Mouse (Mus musculus): ENCODE measurements around the gene Ms4a10.

Gene Ms4a10

DNA sequence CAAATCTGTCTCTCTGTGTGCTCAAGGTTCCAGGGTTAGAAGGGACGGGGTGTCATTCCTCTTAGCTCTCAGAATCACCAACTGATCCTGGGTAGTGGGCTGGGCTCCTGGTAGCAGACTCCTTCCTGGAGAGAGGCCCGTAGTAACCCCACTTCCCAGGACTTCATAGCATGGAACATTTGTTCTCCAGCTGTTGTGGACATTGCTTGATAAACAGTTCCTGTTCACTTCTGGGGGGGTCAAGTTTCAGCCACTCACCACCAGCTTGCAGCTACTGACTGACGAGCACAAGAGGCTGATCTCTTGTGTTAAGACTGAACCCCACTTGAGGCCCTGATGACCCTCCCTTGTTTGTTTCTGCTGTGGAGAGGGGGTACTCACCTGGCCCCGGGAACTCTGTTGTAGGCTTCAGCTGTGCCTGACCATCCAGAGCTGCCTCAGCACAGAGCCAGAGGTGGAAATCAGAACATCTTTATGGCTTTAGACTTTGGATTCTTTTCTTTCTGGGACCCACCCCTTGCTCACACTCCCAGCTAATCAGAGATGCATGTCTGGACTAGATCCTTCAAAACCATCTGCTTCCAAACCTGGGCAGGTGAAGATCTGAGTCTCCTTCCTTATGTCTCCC, at the start of gene Ms4a10:
TSS of gene Ms4a10 (minus strand) at position 433 of the 628 bp plus-strand sequence.
- DNase-seq: no peak

DNA sequence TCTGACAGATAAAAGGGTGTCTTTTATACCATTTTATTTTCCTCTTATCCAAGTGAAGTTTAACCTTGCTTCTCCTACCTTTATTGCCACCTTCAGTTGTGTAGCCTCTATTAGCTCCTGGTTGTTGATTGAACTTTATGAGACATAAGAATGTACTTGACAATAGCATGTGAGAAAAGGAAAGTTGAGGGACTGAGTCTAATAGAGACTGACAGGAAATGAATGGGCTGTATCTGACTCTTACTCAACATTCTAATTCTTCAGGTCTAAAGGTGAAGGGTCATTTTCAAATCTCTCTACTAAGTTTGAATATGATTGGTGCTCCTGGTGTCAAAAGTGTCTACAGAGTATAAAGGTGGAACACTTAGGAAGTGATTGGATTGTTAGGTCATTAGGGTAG, 47.9 kb upstream of the Ms4a10 start:
- DNase-seq: no peak

DNA sequence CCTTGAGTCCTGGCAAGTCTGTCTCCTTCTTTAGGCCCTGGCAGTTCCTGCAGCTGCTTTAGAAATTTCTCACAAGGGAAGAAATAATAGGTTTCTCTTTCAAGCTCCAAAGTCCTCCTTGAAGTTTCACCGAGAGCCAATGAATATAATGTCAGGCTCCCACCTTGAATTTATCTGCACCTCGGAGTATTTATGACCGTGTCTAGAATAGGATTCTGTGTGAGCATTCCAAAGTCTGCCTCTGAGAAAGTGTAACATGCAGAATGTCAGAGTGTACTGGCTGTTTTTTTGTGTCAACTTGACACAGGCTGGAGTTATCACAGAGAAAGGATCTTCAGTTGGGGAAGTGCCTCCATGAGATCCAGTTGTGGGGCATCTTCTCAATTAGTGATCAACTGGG, 43.4 kb upstream of the Ms4a10 start, which contains the start of gene Ms4a18:
TSS of gene Ms4a18 (minus strand) at position 141 of the 400 bp plus-strand sequence.
- DNase-seq: no peak

GRCm38 (mm10) chr19:11017251-11017650, 42.8 kb upstream of the Ms4a10 start:
- no peak for DNase-seq

- no peak for DNase-seq
Measured at GRCm38 (mm10) chr19:11015998-11016397, 41.5 kb upstream of the Ms4a10 start.

DNA sequence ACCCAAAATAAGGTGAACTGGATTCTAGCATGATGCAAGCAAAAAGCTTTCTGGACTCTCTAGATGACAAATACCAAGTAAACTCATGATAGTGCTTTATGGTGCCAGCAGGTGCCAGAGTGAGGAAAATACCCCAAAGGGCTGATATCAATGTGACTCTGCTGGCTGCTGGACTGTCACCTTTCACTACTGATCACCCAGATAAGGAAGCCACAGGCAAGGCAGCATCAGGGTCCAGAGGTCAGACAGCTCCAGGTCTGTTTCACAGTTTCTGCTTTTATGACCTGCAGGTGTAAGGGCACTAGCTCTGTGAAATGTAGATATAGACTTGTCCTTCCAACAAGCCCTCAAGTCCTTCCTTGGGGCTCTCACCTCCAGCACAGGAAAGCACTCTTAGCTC, 41.0 kb upstream of the Ms4a10 start:
- DNase-seq: no peak

DNA sequence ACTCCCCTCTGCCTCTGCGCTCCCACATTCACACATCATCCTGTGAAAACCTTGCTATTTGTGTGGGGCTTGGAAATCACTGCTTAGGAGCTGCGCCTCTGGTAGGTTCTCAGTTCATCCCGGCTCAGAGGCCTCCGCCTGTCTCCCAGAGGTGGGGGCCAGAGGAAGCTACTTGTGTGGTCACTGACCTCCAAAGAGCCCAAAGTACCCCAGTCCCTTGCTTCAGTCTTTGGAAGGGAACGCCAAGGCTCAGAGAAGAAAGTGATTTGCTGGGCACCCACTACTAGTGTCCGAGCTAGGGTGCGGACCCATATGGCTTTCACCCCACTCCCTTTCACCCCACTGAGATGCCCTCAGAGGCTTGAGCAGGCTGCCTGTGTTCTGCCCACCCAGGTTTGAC, 18.7 kb upstream of the Ms4a10 start, which contains the start of gene Ms4a15:
TSS of gene Ms4a15 (minus strand) at position 101 of the 400 bp plus-strand sequence.
- no peak for DNase-seq

GRCm38 (mm10) chr19:10991911-10992310, 17.4 kb upstream of the Ms4a10 start:
- DNase-seq: no peak

DNA sequence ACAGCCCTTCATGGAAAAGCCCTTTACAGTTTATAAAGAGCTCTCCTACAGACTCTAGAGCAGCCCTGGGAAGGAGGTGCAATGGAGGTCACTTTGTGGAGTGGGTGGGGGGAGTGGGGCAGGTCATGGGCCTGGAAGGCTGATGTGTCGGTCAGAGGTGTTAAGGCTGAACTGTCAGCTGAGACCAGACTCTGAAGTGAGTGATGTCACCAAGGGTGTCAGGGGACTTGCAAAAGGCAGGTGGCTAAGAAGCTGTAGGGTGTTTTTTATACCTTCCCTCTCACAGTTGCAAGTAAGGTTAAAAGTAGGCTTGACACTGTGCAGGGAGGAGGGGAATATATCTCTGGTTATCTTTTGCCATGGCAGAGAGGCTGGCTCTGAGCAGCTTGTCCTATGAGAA, 16.3 kb upstream of the Ms4a10 start:
- DNase-seq: no peak

GRCm38 (mm10) chr19:10988563-10988962, 14.1 kb upstream of the Ms4a10 start:
- DNase-seq: no peak

- DNase-seq: no peak
Measured at GRCm38 (mm10) chr19:10985889-10986288, 11.4 kb upstream of the Ms4a10 start.

DNA sequence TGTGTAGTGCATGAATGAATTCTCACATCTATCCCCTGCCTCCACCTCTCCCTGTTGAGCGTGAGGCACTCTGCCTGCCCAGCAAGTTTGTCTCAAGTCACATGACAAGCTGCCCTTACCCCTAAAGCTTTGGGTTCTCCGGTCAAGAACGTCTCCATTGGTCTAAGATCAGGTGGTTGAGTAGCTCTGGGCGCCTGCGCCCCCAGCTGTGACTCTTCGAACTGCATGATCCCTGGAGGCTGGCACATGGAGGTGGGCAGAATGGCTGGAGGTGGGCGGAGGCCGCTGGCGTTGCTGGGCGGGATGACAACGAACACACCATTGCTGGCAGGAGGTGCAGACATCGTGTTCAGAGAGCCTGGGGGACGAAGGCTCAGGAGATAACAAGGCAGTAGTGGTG, 10.1 kb upstream of the Ms4a10 start:
- no peak for DNase-seq

- peak; percentile 40 for DNase-seq
Measured at GRCm38 (mm10) chr19:10983146-10983545, 8.7 kb upstream of the Ms4a10 start.

GRCm38 (mm10) chr19:10980210-10980609, 5.7 kb upstream of the Ms4a10 start:
- no peak for DNase-seq

DNA sequence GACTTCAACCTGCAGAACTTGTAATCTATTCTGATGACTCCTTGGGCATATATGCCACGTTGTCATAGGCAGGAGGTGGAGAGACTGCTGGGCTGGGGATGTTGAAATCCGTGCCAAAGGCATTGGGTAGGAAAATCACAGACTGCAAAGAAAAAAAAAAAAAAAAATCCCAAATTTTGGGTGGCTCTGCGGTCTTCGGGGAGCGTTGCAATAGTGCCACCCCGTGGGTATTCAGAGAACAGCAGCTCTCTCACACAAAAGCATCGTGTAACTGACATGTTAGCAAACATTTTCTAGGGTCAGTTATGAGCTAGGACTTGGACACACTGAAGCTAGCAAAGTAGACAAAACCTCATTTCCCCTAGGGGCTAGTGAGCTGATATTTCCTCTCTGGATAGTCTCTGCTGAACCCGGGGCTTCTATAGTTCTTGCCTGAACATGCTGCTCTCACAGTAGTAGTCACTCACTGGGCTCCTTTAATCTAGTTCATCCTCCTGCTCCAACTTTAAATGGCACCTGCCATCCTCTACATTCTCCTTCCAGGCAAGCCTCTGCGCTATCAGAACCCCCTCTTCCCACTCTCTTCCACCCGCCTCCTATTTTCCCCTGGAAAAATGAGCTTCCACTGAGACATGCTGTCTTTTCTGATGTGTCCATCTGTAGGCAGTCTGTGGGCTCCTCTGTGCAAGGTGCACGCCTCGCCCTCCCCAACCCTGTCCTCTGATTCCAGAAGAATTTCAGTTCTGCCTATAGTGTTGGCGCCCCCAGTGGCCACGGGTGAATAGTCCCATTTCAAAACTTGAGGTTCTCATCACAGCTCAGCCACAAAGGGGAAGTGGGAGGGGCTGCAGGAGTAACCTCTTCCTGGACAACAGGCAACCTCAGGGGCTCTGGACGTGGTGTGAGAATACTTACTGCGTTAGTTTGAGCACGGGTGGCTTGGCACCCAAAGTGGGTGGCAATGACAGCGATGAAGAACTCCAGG, 5.0 kb upstream of the Ms4a10 start:
- DNase-seq: peak; percentile 70

- DNase-seq: no peak
Measured at GRCm38 (mm10) chr19:10976318-10976717, 1.8 kb upstream of the Ms4a10 start.

DNA sequence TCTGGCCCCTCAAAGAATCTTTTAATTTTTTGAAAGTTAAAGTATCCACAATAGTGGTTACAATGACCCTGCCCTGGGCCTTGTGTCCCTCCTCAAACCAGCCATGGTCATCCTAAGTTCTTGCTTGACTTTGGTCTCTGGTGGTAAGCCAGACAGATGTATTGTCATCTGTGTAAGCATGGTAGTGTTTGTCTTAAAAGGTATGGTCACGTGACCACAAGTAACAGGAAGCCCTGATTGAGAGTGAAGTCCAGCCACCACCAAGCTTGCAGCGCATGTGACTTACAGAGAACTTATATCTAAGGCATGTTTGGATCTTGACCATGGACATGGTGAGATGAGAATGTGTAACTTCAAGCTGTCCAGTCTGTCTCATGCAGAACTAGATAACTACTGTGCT, 717 bp upstream of the Ms4a10 start:
- DNase-seq: no peak

DNA sequence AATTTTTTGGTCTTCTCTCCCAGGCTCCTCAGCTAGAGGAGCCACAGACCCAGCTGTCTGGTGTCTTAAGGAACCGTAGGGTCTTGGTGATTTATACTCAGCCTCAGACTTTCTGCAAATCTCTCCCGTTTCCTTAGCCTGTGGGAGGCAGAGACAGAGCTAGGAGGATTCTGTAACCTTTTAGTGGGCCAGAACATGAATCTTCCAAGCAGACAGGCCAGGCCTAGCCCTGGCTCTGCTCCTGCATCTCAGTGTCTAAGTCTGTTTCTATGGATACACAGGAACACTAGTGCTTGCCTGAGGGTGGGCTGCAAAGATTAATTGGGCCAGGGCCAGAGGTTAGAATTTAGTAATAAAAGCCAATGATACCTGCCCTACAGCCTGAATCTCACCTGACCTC, 1.3 kb downstream of the Ms4a10 start:
- no peak for DNase-seq

DNA sequence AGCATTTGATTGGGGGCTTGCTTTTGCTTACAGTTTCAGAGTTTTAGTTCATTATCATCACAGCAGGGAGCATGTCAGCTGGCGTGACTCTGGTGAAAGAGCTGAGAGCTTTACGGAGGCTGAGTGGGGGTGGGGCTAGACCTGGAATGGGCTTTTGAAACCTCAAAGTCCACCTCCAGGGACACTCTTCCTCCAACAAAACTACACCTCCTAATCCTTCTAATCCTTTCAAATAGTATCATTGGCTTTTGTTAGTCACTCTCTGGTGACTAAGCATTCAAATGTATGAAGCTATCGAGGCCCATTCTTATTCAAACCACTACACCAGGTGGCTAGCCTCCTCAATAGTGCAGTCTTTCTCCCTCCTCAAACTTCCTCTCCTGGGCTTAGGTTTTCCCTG, 1.8 kb downstream of the Ms4a10 start:
- no peak for DNase-seq

GRCm38 (mm10) chr19:10970457-10970856, 4.0 kb downstream of the Ms4a10 start:
- DNase-seq: no peak

DNA sequence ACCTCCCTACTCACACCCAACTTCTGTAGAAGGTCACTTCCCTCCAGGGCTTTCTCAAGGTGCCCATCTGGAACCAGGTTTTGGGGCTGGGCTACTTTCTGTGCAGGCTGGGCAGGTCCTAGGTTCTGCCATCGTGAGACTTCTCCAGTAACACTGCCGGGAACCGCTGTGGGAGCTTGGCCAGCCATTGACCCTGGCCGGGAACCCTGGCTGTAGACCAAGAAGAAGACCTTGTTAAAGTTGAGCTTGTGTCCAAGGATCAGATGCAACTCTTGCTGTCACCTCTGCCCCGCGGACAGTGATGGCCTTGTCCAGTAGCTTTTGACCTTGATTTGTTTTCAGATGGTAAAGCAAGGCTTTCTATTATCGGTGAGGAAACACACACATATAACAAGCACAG, 5.9 kb downstream of the Ms4a10 start:
- no peak for DNase-seq

DNA sequence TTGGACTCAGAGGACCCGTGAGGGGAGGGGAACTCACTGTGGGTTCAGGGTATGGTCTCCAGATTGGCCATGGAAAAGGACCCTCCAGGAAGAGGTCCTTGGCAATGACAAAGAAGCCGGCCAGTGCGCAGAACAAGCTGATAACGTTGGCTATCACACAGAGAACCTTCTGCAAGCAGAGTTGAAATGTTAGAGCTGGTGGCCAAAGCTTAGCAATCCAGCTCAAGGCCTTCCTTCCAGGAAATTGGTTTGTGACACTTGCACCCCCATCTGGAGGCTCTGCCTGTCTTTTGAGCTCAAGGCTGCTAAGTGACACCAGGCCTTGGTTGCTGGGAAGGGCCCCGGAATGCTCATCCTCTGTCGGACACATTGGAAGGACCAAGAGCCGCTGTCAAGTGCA, 8.7 kb downstream of the Ms4a10 start:
- no peak for DNase-seq

DNA sequence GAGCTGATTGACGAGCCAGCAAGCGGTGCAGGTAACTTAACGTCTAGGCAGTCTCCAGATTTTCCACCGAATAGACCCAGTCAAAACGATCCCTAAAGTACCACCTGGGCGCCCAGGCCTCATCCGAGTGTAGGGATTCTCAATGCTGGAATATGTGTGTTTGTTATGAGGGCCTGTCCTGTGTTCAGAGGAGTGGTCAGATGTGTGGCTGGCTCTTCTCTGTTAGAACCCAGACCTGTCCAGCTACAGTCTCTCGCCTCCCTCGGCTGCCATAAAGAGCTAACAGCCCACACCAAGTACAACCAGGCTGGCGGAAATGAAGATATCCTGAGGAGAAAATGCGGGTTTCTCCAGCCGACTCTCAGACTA, 14.5 kb downstream of the Ms4a10 start:
- DNase-seq: no peak

Measured in cerebellum, adult 8-10 months (tissue).